Mouse (Mus musculus) frontal cortex, postnatal 14 days (tissue): ENCODE results near the gene Plagl2.
"Not testable (repeated sequence)": the region's sequence is repeated elsewhere in the genome, so short reads cannot be mapped to it uniquely, and the experiment has no call there.

Experiments
- DNase-seq, 2 experiments: peaks; one replicate each; pipeline ENCODE4 v3.0.0; 2022; ENCODE audit warnings: low spot score in 2 of 2

Plagl2 gene

GRCm38 (mm10) chr2:153241250-153242014 is at the start of gene Plagl2, which contains the start of gene Pofut1:
Plagl2 (minus strand) TSS chr2:153241426.
Pofut1 (plus strand) TSS chr2:153241533.
- DNase-seq, result peak; percentile 62 to 78

- no peak for DNase-seq
Observed at GRCm38 (mm10) chr2:153287835-153288234, 46.6 kb upstream of the Plagl2 start.

- no peak for DNase-seq
Observed at GRCm38 (mm10) chr2:153286524-153286923, 45.3 kb upstream of the Plagl2 start.

GRCm38 (mm10) chr2:153283919-153284318 is 42.7 kb upstream of the Plagl2 start:
- DNase-seq, result no peak

GRCm38 (mm10) chr2:153278357-153278756 is 37.1 kb upstream of the Plagl2 start:
- no peak for DNase-seq

GRCm38 (mm10) chr2:153276846-153277245 is 35.6 kb upstream of the Plagl2 start:
- not testable (repeated sequence) for DNase-seq

GRCm38 (mm10) chr2:153276440-153276839 is 35.2 kb upstream of the Plagl2 start:
- DNase-seq, result no peak

GRCm38 (mm10) chr2:153275577-153275976 is 34.4 kb upstream of the Plagl2 start:
- not testable (repeated sequence) for DNase-seq

GRCm38 (mm10) chr2:153274919-153275247 is 33.7 kb upstream of the Plagl2 start:
- no peak for DNase-seq

- not testable (repeated sequence) for DNase-seq
Observed at GRCm38 (mm10) chr2:153274200-153274918, 33.1 kb upstream of the Plagl2 start.

GRCm38 (mm10) chr2:153270231-153270915 is 29.1 kb upstream of the Plagl2 start:
- DNase-seq, result not testable (repeated sequence)

- no peak for DNase-seq
Observed at GRCm38 (mm10) chr2:153267331-153267730, 26.1 kb upstream of the Plagl2 start.

- DNase-seq, result no peak
Observed at GRCm38 (mm10) chr2:153263053-153263452, 21.8 kb upstream of the Plagl2 start.

- no peak for DNase-seq
Observed at GRCm38 (mm10) chr2:153259864-153260674, 18.8 kb upstream of the Plagl2 start.

- no peak for DNase-seq
Observed at GRCm38 (mm10) chr2:153259030-153259863, 18.0 kb upstream of the Plagl2 start.

- no peak for DNase-seq
Observed at GRCm38 (mm10) chr2:153256604-153257003, 15.4 kb upstream of the Plagl2 start.

GRCm38 (mm10) chr2:153249751-153250150 is 8.5 kb upstream of the Plagl2 start:
- DNase-seq, result no peak

- no peak for DNase-seq
Observed at GRCm38 (mm10) chr2:153242156-153242555, 930 bp upstream of the Plagl2 start.

GRCm38 (mm10) chr2:153240701-153241235 is 458 bp downstream of the Plagl2 start:
- DNase-seq, result no peak

- no peak for DNase-seq
Observed at GRCm38 (mm10) chr2:153239860-153240480, 1.3 kb downstream of the Plagl2 start.
